Mouse (Mus musculus): Measurements from ENCODE around the gene Ankrd2.

GRCm38 (mm10) chr19:42004258-42004657 is 31.5 kb upstream of the Ankrd2 start:
- no peak for TF ChIP-seq CTCF (IDR thresholded peaks at IDR 0.05)
- TF ChIP-seq EP300 (IDR thresholded peaks at IDR 0.05; ENCODE audit: insufficient read depth, low read depth, low read length), result no peak
- TF ChIP-seq POLR2A (IDR thresholded peaks at IDR 0.05; ENCODE audit: insufficient read depth, low read depth, low read length), result no peak

All from heart, adult 2 months (tissue).